In genomic region chr2:58180776-58181175, GRCm38 (mm10) we compare ENCODE assay signal across 12 mouse cellular contexts.
"Had no signal": no experiment of that assay in that cellular context is flagged by ENCODE, and none has a peak within 500 bp of the region (broad histone marks: within the 10 kb centered on the region; RNA-seq: fewer than 3 reads in every experiment).

No protein-coding gene starts in this region.

- DNase-seq: lung, adult 18-20 months; lung, embryonic 14.5 days; lung, postnatal 10 days; lung, postnatal 4 days; midbrain, embryonic 14.5 days; retina, postnatal 1 day; right cerebral cortex, adult 18-20 months; right cerebral cortex, postnatal 25 days; right cerebral cortex, postnatal 4 days; thymus, adult 2 months; thymus, postnatal 14 days; thymus, postnatal 36 days had no signal
